Mouse (Mus musculus): ENCODE measurements around the gene Lmod3.

Gene Lmod3

DNA sequence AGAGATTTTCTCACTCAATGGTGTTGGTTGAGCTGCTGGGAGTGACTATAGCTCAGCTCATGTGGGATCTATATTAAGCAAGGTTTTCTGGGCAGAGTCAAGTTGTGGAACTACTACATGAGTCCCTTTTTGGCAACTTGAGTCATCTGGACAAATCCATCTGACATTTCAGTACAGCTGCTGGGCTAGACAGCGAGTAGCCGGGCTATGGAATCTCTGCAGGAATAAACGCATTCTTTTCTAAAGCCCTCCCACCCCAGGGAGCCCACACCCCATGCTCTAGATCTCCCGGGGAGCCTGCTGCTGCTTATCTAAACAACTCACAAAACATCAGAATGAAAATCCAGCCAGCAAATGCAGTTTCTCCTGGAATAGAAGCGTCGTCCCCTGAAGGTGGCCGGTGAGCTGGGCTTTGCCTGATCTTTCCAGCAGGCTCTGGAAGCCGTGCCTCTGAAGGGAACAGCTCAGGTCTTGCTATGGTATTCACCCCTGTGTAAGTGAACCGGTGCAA, at the start of gene Lmod3:
Gene Lmod3 (minus strand): TSS at position 49 of the 511 bp plus-strand sequence.
- in situ Hi-C loops (cut with MboI; ENCODE audit: low sequenced_read_pairs): loop anchor here (25.0 kb wide), 1 partner anchor 760 kb away; no protein-coding TSS in a partner anchor

DNA sequence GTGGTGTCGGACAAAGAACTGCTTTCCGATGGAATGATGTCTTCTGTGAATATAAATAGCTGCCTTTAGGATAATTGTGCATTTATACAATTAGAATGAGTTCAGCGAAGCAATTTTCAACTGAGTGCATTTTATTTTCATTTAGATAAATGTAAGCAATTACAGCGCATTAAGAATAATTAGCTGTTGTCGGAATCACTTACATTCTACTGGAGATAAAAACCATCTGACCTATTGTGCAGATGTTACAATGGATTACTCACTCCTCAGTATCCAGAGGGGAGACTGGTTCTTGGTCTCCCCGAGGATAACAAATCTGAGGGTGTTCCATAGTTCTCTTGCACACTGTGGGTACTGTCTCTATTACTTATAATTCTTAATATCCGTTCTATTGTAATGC, 49.7 kb upstream of the Lmod3 start:
- in situ Hi-C loops (cut with MboI; ENCODE audit: low sequenced_read_pairs): no loop called here

DNA sequence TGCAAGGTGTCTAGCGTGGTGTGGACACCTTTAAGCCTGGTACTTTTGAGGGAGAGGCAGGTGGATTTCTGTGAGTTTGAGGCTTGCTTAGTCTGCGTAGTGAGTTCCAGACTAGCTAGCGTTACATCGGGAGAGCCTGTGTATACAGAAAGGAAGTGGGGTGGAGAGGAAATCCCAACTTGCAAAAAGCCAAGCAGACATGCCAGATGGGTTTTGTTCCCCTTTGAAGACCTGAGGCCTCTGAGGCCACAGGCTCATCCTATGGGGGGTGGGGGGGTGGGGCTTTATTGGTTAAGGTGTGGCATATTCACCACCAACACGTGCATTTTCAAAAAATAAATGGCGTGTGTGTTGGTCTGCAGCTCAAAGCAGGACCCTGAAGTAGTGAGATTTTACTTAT, 48.1 kb upstream of the Lmod3 start:
- in situ Hi-C loops (cut with MboI; ENCODE audit: low sequenced_read_pairs): no loop called here

DNA sequence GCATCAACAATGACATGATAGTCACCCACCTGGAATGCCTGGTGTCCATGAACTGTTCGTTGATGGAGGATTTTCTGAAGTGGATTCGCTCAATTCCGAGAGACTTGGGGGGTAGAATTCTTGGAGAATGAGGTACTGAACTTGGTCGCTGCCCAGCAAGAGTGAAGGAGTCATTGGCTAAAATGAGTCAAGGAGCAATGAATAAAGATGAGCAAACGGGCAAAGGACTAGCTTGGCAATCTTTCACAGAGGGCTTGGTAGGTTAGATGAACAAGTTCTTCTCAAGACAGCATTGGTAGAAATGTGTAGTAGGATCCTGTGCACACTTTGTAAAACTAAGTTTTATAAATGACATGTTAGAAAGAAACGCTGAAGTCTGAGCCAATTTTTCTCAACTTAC, 47.6 kb upstream of the Lmod3 start:
- in situ Hi-C loops (cut with MboI; ENCODE audit: low sequenced_read_pairs): no loop called here

DNA sequence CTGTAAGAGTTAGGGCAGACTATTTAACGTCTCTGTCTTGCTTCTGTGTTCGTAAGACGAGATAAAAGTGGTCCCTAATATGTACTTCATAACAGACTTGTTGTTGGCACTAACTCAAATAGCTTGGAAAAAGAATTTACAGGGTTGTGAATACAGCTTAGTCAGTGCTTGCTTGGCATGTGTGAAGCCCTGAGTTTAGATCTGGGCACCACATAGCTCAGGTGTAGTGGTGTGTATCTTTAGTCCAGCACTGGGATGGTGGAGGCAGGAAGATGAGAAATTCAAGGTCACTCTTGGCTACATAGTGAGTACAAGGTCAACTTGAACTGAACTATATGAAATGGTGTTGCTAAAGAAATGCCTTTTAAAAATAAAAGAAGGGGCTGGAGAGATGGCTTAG, 44.6 kb upstream of the Lmod3 start:
- in situ Hi-C loops (cut with MboI; ENCODE audit: low sequenced_read_pairs): no loop called here

DNA sequence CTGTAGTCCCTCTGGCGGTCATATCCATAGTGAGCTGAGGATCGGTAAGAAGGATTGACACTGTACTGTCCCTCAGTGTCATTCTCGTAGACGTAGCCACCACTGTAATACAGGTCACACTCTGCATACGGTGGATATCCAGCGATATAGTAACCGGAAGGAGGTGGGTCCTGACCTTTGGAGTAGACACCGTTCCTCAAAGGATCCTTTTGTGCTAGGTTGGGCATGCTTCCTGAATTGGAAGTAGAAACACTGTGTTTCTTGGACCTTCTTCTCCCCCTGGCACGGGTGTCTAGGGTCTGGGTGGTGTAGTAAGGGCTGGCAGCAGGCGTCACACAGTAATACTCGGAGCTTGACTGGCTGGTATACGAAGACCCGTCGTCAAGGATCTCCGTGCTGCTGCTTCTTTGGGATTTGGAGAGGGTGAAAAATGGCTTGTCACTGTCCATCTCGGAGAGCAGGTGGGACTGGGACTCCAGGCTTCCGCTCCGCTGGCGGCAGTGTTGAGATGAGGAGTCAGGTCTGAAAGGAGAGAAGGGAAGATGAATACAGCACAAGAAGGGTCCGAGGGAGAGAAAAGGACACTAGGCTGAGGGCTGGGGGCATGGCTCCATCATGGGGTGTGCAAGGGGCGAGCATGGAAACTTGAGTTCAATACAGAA, 43.4 kb upstream of the Lmod3 start:
- in situ Hi-C loops (cut with MboI; ENCODE audit: low sequenced_read_pairs): no loop called here

DNA sequence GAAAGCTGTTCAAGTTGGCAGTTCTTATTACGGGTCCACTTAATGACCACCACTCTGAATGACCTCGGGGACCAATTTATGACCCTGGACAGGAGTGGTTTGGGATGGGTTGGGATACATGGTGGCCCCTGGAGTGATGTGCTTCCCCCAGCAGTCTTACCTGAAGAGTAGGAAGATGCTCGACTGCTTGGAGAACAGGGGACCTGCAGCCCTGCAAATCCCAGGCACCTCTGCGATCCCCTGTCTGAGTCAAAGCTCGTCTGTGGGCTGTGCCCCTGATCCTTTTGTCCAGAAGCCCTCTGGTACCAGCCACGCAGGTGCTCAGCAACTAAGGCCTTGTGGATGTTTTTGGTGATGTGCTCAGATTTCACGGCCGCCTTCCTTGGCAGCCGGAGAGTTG, 42.9 kb upstream of the Lmod3 start:
- in situ Hi-C loops (cut with MboI; ENCODE audit: low sequenced_read_pairs): no loop called here

DNA sequence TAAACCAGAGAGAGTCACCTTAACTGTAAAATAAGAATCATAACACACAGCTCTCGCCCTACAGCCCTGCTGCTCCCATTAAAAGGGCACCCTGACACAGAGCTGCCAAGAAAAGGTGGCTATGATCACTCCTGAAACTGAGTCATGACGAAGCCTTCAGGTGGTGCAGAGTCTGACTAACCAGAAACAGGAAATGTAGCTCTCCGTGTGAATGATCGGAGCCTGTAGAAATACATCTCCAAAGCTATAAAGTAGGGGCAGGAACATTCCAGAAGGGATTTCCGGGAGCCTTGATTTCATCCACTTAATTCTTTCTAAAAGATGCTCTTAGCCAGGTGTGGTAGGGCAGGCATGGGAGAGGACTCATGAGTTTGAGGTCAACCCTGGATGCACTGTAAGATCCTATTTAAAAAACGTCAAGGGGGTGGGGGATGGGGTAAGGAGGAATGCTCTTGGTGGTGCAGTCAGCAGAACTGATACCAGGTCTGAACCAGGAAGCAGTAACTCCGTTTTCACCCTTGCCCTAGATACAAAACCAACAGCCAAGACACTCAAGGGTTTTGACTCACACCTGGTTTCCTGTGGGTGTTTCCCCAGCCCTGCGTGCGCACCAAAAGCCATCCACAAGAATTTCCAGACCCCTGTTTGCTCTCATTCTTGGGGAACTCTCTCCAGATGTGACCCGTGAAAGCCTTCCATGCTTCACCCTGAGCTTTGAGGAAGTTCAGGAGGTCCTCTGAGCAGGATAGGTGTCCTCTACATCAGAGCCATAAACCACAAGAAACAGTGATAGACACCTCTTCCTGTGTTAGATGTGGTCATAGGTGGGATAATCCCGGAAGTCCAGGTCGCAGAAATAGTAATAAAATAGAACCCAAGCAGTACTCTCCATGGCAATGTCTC, 41.4 kb upstream of the Lmod3 start:
- in situ Hi-C loops (cut with MboI; ENCODE audit: low sequenced_read_pairs): no loop called here

DNA sequence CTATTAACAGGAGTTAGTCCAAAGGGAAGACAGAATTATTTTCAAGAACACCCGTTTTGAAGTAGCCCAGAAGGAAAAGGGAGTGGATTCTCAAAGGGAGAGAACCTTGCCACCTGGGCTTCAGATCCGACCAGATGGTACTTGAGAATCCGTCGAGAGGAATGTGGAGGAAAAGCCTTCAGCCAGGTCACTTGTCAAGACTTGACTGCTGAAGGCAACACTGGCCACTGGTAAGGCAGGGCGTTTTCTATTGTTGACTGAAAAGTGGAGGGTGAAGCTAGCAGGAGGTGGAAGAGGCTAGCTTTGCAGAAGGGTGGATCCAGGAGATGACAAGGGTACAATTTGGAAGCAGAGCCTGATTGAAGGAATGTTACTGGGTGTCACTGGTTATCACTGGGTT, 40.3 kb upstream of the Lmod3 start:
- in situ Hi-C loops (cut with MboI; ENCODE audit: low sequenced_read_pairs): no loop called here

DNA sequence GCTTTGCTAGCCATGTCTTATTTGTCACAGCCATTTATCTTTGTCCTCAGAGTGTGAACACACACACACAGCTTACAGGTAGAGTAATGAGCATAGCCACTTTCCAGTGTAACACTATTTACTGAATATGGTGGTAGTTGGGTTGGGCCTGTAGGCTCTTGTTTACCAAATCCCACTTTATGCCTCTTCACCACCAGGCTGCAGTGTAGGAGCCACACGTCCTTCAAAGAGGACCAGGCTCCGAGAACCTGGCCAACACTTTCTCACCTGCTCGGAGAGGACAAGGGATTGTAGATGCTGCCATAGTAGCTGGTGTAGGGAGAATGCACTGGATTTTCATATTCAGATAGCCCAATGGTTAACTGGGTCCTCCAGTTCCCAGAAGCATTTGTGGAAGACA, 39.5 kb upstream of the Lmod3 start:
- in situ Hi-C loops (cut with MboI; ENCODE audit: low sequenced_read_pairs): no loop called here

DNA sequence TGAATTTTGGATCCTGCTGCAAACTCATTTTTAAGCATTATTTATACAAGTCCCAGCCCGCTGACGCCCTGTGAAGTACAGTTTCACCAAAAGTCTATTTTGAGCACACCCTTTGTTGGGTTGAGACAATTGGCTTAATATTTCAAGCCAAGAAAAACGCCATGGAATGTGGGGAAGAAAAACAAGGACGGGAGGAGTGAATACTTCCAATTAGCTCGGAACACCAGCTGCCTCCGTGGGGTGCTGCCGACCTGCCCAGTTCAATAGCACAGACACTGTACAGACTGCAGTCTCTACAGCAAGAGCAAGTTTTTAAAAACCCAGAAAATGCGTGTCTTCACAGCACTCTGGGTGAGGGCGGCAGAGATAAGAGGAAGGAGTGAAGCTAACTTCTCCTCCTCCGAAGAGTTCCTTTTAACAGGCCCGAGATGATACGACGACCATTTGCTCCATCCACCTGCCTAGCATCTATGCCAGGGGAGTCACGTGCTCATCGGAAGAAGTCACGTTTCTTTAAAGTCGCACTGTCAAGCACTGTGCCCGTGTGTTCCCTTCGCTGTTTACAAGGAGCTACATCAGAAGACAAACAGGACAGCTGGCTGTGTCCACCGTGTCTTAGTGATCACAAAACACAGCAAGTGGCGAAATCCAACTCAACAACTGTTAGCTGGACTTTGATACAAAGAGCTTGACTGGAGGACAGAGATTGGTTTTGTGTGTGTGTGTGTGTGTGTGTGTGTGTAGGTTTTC, 38.8 kb upstream of the Lmod3 start:
- in situ Hi-C loops (cut with MboI; ENCODE audit: low sequenced_read_pairs): no loop called here

DNA sequence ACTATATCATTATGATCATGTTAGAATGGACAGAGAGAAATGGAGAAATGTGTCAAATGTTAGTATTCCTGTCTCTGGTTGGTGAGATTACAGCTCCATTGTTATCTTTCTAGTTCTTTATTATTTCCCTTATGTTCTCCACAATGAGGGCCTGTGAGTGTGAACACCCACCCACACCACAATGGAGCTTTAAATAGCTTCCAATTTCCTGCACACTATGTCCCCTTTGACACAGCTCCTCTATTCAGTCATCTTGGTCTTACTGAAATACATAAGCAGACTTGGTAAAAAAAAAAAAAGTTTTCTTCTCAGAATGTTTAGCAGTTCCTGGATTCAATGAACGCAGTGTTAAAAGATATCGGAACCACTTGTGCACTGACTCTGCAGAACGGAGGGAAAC, 38.1 kb upstream of the Lmod3 start:
- in situ Hi-C loops (cut with MboI; ENCODE audit: low sequenced_read_pairs): no loop called here

DNA sequence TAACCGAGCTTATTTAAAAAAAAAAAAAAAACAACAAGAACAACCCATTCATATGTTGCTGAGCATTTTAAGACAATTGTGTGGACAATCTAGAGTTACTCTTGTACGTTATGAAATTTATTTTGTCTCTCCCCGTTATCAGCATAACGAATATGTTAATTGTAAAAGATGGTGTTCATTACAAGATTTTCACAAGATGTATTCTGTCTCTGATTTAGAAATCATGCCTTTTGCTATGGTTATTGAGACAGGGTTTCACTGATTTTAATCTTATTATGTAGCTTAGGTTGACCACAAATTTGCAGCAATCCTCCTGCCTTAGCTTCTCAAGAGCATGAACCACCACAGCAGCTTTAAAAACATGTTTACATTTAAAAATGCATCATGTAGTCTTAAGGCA, 37.3 kb upstream of the Lmod3 start:
- in situ Hi-C loops (cut with MboI; ENCODE audit: low sequenced_read_pairs): no loop called here

DNA sequence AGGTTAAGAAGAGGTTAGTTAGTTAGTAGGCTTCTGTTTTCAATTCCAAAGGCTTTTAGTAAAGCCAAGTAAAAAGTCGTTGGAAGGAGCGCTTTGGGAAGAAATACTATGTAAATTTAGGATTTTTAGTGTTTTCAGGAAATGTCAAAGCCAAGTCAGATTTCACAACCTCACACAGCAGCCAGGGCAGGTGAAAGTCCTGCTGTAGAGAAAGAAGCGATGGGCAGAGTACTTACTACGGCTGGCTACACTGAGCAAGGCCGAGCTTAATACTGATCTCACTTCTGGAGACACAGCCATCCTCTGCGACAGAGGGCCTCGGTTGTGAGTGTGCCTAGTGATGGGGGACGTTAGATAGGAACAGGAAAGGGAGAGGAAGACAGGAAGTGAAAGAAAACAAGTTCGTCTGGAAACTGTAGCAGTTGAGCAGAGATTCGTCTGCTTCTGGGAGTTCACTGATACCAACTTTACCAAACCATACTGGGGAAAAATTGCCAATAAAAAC, 36.8 kb upstream of the Lmod3 start:
- in situ Hi-C loops (cut with MboI; ENCODE audit: low sequenced_read_pairs): no loop called here

DNA sequence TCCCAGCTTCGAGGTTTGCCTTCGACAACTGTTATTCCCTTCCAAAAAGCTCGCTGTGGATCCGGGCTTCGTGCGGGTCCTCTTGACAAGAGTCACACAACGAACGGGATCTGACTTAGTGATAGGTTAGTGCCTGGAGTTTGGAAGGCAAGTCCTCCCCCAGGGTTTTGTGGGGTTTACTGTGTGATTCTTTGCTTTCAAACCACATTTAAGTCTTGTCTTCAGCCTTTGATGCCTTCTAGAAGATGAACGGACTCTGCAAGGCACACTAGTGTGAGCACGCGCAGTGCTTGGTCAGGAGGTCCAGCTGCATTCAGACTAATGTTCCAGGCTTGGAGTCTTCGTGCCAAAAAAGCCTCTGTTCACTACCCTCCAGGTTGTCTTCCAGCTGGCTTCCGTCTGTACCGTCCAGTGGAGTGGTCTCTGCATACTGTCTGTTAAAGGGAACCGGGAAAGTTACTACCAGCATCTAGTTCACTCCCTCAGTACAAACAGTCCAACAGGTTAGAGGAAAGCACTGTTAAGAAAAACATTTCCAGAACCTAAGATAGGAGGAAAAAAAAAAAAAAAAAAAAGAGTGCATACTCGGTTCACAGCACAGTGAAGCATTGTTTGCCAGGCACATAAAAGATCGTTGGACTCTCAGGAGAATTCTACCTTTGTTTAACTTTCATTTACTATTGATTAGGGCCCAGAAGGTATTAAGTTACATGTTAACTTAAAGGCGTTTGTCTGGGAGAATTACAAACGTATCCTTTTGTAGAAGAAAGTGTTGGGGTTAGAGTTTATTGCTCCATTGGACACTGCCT, 35.7 kb upstream of the Lmod3 start:
- in situ Hi-C loops (cut with MboI; ENCODE audit: low sequenced_read_pairs): no loop called here

DNA sequence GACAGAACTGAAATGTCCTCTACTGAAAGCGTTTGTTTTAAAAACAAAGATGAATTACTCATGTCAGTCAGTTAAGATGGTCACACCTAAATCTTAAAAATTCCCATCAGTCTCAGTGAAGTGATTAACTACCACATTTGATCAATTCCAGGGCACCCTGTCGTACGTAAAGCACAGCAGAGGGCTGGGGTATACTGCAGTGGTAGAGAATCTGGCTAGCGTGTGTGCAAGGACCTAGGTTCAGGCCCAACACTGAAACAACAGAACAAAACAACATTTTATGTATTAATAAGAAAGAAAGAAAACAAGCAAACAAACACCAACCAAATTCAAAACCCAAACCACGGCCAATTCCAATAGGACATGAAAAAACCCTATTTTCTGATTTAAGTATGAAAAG, 33.8 kb upstream of the Lmod3 start:
- in situ Hi-C loops (cut with MboI; ENCODE audit: low sequenced_read_pairs): no loop called here

DNA sequence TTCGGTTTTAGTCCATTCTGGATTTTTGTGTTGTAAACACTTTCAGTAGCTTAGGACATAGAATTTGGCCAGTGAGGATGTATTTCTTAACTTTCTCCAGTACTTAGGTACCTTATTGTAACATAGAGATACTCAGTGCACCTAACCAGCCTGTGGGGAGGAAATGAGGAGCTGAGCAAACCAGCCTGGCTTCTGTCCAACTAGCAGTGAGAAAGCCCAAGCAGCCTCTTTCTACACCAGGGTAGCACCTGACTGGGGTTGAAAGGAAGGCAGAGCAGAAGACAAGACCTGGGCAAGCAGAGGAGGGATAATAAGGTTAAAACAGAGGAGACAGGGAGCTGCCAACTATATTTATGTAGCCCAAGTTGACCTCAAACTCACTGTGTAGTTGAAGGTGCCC, 31.1 kb upstream of the Lmod3 start:
- in situ Hi-C loops (cut with MboI; ENCODE audit: low sequenced_read_pairs): no loop called here

DNA sequence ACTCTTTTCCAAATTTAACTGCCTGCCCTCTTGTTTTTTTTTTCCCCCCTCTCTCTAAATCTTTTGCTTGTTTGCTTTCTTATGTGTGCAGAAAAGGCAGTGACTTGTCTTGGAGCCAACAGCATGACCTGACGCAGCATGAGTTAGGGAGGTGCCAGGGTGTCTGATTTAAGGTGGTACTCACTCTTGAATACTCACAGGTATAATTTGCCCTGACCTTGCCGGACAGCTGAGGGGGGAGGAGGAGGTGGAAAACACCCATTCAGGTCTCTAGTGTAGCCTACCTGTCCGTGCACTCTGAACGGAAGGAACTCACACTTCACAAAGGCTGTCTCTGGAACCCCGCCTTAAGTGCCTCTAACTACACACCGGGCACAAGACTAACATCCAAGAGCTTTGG, 26.3 kb upstream of the Lmod3 start:
- in situ Hi-C loops (cut with MboI; ENCODE audit: low sequenced_read_pairs): loop anchor here (10.0 kb wide), 2 partner anchors 136 to 226 kb away; no protein-coding TSS in a partner anchor

DNA sequence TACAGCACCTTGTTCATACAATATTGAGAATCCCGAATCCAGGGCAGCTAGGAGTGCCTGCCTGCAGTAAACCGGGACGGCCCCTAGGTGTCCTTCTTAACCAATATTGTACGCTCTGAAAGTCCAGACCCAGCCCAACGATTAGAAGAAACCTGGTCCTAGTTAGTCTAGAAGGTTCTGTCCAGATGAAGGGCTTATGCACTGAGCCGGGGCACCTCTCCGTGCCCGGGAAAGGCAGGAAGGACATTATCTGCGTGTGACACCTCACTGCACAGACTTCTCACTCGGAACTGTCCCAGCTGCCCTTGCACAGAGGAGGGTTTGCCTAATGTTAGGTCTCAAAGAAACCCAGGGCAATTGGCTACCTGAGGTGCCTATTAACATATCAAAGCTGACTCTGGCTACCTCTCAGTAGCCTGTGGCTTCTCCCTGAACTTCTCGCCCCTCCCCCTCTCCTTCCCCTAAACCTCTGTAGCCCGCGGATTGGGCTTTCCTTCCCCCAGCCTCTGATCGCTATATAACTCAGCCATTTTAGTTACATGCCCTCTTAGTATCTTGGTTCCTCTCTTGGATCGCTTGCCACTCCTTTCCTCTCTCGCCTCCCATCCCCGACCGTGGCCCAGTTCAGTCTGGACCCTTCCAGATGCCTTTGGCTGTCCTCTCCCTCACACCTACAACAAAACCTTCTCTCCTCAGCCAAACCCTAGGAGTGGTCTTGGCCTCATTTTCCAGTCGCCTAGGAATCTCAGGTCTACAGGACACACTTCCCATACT, 25.6 kb upstream of the Lmod3 start:
- in situ Hi-C loops (cut with MboI; ENCODE audit: low sequenced_read_pairs): loop anchor here (10.0 kb wide), 2 partner anchors 137 to 227 kb away; no protein-coding TSS in a partner anchor
